Mouse (Mus musculus): ENCODE results near the gene Prame.
"Not testable (repeated sequence)": the region's sequence is repeated elsewhere in the genome, so short reads cannot be mapped to it uniquely, and the experiment has no call there.

Prame gene

DNA sequence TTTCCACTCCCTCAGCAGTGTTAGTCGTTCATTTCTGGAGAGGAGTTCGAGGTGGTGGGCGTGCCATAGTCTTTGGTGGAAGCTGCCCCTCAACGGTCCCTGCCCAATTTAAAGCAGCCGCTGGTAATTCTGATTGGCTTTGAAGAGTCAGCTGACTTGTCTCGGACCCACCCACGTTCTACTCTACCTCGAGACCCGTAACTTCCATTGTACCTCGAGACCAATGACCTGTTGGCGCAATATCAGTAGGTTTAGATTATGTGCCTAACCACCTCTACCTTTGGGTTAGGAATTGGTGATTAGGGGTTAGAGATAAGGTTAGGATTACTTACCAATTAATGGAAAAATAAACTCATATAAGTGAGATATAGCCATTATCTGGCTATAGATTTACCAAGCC lies at the start of gene Prame:
Gene Prame, minus strand, starts transcription at position 101 of the 400 bp plus-strand sequence.
- DNase-seq (ENCODE audit: low spot score) = no peak

DNA sequence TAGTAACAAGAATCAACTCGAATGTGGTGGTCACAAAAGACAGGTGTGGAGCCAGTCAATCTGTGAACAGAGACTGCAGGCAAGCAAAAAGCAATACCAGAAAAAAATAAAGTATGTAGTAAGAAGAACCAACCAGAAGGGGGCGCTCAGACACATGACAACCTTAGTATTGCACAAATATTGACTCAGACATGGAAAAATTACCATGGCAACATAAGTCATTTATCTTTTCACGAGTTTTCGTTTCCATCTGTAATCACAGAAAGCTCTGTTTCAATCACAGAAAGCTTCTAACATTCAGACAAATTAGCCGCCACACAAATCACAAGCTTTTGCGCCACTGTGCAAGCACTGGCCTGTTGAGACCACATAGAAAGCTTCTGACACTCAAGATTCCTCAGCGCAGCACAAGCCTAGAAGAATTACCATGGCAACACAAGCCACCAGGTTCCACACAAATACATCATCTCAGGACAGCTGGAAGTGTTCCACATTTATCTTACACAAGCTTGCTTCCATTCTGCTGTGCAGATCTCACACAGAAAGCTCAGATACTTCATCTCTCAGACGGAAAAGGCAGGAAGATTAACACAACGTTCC lies 24.8 kb upstream of the Prame start:
- DNase-seq (ENCODE audit: low spot score) = no peak

DNA sequence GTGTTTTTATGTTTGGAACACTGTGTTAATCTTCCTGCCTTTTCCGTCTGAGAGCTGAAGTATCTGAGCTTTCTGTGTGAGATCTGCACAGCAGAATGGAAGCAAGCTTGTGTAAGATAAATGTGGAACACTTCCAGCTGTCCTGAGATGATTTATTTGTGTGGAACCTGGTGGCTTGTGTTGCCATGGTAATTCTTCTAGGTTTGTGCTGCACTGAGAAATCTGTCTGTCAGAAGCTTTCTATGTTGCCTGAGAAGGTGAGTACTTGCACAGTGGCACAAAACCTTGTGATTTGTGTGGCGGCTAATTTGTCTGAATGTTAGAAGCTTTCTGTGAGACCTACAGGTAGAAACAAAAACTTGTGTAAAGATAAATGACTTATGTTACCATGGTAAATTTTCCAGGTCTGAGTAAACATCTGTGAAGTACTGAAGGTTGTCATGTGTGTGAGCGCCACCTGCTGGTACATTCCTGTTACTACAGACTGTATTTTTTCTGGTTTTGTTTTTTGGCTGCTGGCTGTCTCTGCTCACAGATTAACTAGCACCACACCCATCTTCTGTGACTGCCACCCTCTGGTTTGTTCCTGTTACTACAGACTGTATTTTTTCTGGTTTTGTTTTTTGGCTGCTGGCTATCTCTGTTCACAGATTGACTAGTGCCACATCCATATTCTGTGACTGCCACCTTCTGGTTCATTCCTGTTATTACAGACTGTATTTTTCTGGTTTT lies 26.0 kb downstream of the Prame start:
- not testable (repeated sequence) for DNase-seq (ENCODE audit: low spot score)

DNA sequence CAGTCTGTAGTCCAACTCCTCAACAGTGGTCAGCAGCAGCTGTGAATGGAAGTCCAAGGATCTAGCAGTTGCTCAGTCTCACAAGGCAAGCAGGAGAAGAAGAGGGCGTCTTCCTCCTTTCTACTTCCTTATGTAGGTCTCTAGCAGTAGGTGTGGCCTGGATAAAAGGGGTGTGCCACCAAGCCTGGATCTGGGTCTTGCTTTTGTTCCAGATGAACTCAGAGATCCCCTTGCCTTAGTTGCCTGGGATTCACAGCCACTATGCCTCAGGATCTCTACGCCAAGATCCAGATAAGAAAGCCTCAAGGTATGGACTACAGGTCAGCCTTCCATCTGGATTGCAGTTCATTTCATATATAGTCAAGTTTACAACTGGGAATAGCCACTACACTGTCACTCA lies 28.8 kb downstream of the Prame start, which contains the start of gene Nxf7:
Gene Nxf7, minus strand, starts transcription at position 101 of the 400 bp plus-strand sequence.
- no peak for DNase-seq (ENCODE audit: low spot score)

DNA sequence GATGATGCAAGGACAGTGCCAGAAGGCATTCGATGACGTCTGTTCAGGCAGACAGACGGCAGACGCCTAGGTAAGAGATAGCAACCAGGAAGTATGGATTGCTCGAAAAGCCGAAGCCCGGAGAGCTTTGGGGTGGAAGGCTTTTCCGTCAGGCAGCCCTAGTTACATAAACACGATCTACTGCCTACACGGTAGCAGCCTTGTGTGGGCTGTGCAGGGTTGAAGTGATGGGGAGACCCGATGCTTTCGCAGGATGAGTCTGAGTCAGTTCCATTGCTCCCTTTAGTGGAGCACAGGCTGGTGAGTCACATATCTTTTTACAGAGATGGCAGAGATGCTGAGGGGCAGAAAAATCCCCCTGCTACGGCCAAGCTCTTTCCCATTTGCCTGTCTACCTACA lies 29.4 kb downstream of the Prame start:
- no peak for DNase-seq (ENCODE audit: low spot score)

DNA sequence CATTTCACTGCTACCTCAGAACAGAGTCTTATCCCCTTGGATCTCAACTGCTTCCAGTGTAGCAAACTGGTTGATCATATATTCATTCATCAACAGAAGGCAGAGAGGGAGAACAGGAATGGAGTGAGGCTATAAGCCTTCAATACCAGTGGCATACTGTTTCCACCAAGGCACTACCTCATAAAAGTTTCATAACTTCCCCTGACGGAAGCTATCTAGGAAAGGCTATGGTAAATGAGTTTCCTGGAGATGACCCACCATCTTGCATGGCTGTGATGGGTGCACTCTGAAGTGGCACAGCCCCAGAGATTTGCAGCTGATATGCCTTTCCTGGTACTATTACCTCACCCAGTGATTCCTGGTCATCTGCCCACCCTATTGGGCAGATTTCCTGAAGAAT lies 51.1 kb downstream of the Prame start:
- no peak for DNase-seq (ENCODE audit: low spot score)

DNA sequence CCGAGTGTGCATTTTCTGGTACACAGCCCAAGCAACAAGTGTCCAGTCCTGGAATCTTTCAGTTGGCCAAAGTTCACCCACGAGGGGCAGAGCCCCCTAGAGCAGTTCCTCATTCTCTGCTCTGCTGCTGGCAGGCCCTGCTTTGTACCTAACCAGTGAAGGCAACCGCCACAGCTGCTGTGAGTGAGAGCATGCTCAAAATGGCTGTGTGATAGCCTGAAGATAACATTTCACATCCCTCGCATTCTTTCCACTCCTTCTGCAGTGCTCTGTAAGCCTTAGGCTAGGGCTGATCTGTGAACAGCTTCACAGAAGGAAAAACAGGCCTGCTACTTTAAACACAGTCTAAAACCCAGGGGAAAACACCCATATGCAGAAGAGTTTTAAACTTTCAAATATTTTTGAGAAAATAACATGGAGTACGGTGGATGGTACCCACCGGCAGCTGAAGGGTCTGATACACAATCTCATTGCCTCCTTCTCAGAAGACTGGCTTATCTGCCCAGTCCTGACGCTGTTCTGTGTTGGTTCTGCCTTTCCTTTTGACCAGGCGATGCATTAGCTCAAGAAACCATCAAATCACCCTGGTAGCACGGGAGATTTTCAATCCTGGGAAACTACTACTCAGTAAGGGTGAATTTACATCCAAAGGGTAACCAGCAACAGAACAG lies 52.4 kb downstream of the Prame start:
- not testable (repeated sequence) for DNase-seq (ENCODE audit: low spot score)

DNA sequence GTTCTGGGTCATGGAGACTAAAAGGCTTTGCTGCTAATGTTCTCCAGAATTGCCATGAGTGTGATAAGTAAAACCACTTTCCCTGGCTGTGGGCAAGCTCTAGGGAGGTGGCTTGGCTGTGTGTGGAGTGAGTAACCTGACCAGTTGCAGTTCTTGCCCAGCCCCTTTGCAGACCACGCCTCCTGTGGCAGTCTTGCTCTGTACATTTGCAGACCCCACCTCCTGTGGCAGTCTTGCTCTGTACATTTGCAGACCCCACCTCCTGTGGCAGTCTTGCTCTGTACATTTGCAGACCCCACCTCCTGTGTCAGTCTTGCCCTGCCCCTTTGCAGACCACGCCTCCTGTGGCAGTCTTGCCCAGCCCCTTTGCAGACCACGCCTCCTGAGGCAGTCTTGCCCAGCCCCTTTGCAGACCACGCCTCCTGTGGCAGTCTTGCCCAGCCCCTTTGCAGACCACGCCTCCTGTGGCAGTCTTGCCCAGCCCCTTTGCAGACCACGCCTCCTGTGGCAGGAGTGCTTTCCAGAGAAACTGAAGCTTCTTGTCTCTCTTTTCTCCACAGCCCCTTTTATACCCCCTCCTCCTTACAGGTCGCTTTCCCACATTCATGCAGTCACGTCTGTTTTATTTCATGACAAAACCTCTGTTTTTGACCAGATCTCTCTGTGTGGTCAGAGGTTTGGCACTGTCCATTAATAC lies 53.1 kb downstream of the Prame start:
- peak; percentile 3 for DNase-seq (ENCODE audit: low spot score)

DNA sequence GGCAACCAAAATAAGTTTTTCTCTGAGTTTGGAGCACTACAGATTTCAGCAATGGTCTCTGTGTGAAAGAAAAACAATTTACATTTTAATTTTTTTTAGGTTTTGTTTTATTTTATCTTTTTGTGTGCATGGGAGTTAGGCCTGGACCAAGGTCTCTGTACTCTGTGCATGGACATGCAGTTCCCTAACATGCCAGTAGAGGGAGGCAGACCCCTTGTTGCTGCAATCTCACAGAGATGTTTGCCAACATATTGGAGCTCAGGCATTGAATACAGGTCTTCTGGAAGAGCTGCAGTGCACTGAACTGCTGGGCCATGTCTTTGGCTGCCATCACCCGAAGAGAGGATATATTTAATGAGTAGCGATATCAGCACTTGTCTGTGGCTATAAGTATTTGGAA lies 58.0 kb downstream of the Prame start:
- DNase-seq (ENCODE audit: low spot score) = peak; percentile 23

DNA sequence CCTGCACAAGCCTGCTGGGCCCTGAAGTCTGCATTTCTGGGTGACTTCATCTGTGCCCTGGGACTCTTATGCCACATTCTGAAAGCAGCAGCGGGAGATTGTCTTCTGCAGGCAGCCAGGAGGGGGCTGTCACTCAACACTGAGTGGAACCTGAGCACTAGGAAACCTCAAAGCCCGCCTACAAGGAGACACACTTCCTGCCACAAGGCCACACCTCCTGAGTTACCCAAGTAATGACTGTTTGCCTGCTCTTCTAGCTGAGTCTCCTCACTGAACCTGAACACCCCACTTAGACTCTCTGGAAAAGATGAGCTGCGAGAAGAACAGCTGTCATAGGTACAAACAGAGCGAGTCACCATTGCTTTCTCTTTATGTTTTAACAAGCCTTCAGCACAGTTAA lies 62.6 kb downstream of the Prame start:
- not testable (repeated sequence) for DNase-seq (ENCODE audit: low spot score)

Data from ovary, postnatal 14 days (tissue).